Comparison of ENCODE assay signal across 22 mouse cellular contexts in genomic region chr12:41325756-41326155, GRCm38 (mm10).
A peak's percentile ranks its signal among the peaks of the same experiment; 100 is the strongest.
DNase-seq lines count a peak whose midpoint lies in the region; ATAC-seq lines count a peak whose summit lies in the region.
"Had no signal": no experiment of that assay in that cellular context is flagged by ENCODE, and none has a peak within 500 bp of the region (broad histone marks: within the 10 kb centered on the region; RNA-seq: fewer than 3 reads in every experiment).

No protein-coding gene starts in this region.

- H3K27ac ChIP-seq in midbrain, embryonic 11.5 days (ENCODE audit: low read depth, low read length): no peak overlapping the region
- H3K27ac ChIP-seq in midbrain, embryonic 15.5 days: no peak overlapping the region
- H3K27ac ChIP-seq: forebrain, embryonic 10.5 days; hindbrain, embryonic 14.5 days; kidney, embryonic 15.5 days; limb, embryonic 12.5 days; liver, embryonic 15.5 days; stomach, postnatal 0 days had no signal

- H3K9ac ChIP-seq in midbrain, embryonic 11.5 days (ENCODE audit: low read length): no peak overlapping the region
- H3K9ac ChIP-seq in midbrain, embryonic 15.5 days: no peak overlapping the region
- H3K9ac ChIP-seq: forebrain, postnatal 0 days; heart, embryonic 12.5 days; hindbrain, embryonic 14.5 days; kidney, embryonic 15.5 days; limb, embryonic 12.5 days; liver, embryonic 15.5 days had no signal

- 84% methylated on average over 2 of the region's 2 CpGs for WGBS in midbrain, embryonic 11.5 days
- WGBS in midbrain, embryonic 15.5 days: 75% methylated on average over 2 of the region's 2 CpGs

- no peaks in the 10 kb centered on the region for H3K9me3 ChIP-seq in midbrain, embryonic 11.5 days (ENCODE audit: control insufficient read depth, low read length)
- H3K9me3 ChIP-seq in midbrain, embryonic 15.5 days: no peaks in the 10 kb centered on the region
- H3K9me3 ChIP-seq: forebrain, embryonic 10.5 days; heart, embryonic 12.5 days; kidney, embryonic 15.5 days; limb, embryonic 12.5 days; liver, embryonic 15.5 days had no signal

- DNase-seq in midbrain, embryonic 11.5 days (ENCODE audit: low spot score, missing footprints): peak; percentile 10
- DNase-seq in ES-CJ7 (ENCODE audit: low read depth, low spot score): peak; percentile 9
- peak; percentile 5 for DNase-seq in c-Kit-positive CD71-negative TER-119-negative erythroid progenitor cells, embryonic 14.5 days (ENCODE audit: low read depth)
- DNase-seq in adrenal gland, postnatal 25 days: no peak
- DNase-seq in adrenal gland, adult (ENCODE audit: inconsistent age in 2 of 2, low spot score in 1 of 2): no peak
- DNase-seq in layer of hippocampus, adult 18-20 months (ENCODE audit: low spot score in 2 of 2): no peak
- DNase-seq: adrenal gland, postnatal 36 days; cerebellum, adult 18-20 months; cerebellum, postnatal 36 days; forebrain, postnatal 0 days; heart, postnatal 14 days had no signal

- H3K4me3 ChIP-seq in midbrain, embryonic 11.5 days (ENCODE audit: low read depth, low read length): no peak overlapping the region
- H3K4me3 ChIP-seq in midbrain, embryonic 15.5 days: no peak overlapping the region
- H3K4me3 ChIP-seq: forebrain, embryonic 10.5 days; heart, embryonic 12.5 days; kidney, embryonic 15.5 days; limb, embryonic 12.5 days; liver, embryonic 15.5 days had no signal

- no peak overlapping the region for H3K4me2 ChIP-seq in midbrain, embryonic 11.5 days
- no peak overlapping the region for H3K4me2 ChIP-seq in midbrain, embryonic 15.5 days
- H3K4me2 ChIP-seq: heart, embryonic 12.5 days; hindbrain, embryonic 14.5 days; kidney, embryonic 15.5 days; limb, embryonic 12.5 days; liver, embryonic 15.5 days had no signal

- no peaks in the 10 kb centered on the region for H3K27me3 ChIP-seq in midbrain, embryonic 11.5 days (ENCODE audit: control insufficient read depth, insufficient read depth, low read length)
- H3K27me3 ChIP-seq in midbrain, embryonic 15.5 days (replicated peaks): no peaks in the 10 kb centered on the region
- H3K27me3 ChIP-seq: heart, embryonic 12.5 days; kidney, embryonic 15.5 days; limb, embryonic 12.5 days; liver, embryonic 15.5 days had no signal

- no peak for ATAC-seq in midbrain, embryonic 11.5 days (ENCODE audit: low FRiP score)
- ATAC-seq in midbrain, embryonic 15.5 days (replicated peaks): no peak
- peak; percentile 80 for ATAC-seq in megakaryocyte-erythroid progenitor cell, adult 5-6 weeks (replicated peaks; ENCODE audit: low FRiP score, low TSS enrichment, poor library complexity, severe bottlenecking)
- ATAC-seq: forebrain, postnatal 0 days; intestine, embryonic 16.5 days; midbrain, embryonic 16.5 days had no signal

- H3K36me3 ChIP-seq in midbrain, embryonic 11.5 days (ENCODE audit: control insufficient read depth, insufficient read depth, low read length): no peaks in the 10 kb centered on the region
- H3K36me3 ChIP-seq in midbrain, embryonic 15.5 days (replicated peaks): no peaks in the 10 kb centered on the region
- H3K36me3 ChIP-seq: forebrain, embryonic 10.5 days; heart, embryonic 12.5 days; kidney, embryonic 15.5 days; limb, embryonic 12.5 days; liver, embryonic 15.5 days had no signal

- no peaks in the 10 kb centered on the region for H3K4me1 ChIP-seq in midbrain, embryonic 11.5 days (ENCODE audit: control insufficient read depth, insufficient read depth, low read length)
- H3K4me1 ChIP-seq in midbrain, embryonic 15.5 days: no peaks in the 10 kb centered on the region
- H3K4me1 ChIP-seq: heart, embryonic 12.5 days; kidney, embryonic 15.5 days; limb, embryonic 12.5 days; liver, embryonic 15.5 days had no signal

Comparison
In these comparisons a context has a peak if more than half of its experiments do, and no peak if none do; other contexts are left out.
1. DNase-seq: peak in midbrain, embryonic 11.5 days (single experiment), ES-CJ7 (single experiment) and c-Kit-positive CD71-negative TER-119-negative erythroid progenitor cells, embryonic 14.5 days (single experiment); none in adrenal gland, postnatal 25 days (single experiment), adrenal gland, adult (0 of 2) and layer of hippocampus, adult 18-20 months (0 of 2).